Mouse (Mus musculus): ENCODE data around the gene Faf1. TPM values are rescaled to one million over a fixed set of nuclear protein-coding genes. Genes with fewer than 3 reads are reported as not detected.

Gene Faf1
- total RNA-seq, 2 experiments from 2014 or later: 26.8 to 27.6 TPM

Other genes starting within 250 kb of the Faf1 start
- 10 to 100 TPM; 91.5 to 96.9 TPM for gene Rnf11, start 191.9 kb upstream of the Faf1 start, total RNA-seq (2021)
- not detected for gene 4930522H14Rik, start 145.3 kb upstream of the Faf1 start, total RNA-seq (2021)
- 10 to 100 TPM; 20.6 TPM for gene Cdkn2c, start 9.4 kb upstream of the Faf1 start, total RNA-seq (2021)

All from gastrocnemius, postnatal 10 days (tissue).